Mouse (Mus musculus) adrenal gland, postnatal 14 days (tissue): Measurements from ENCODE around the gene Cylc1. TPM values are rescaled to one million over a fixed set of nuclear protein-coding genes. Genes with fewer than 3 reads are reported as not detected.

Experiments
- DNase-seq: peaks from one replicate; pipeline ENCODE4 v3.0.0; 2021; ENCODE audit warnings: mixed read lengths
- long read RNA-seq, 2 experiments: library from polyadenylated mRNA; stranded (forward); transcript quantifications; one replicate each; pipeline ENCODE4 v2.0.0; 2021
- total RNA-seq: library from RNA; stranded (reverse); gene quantifications from 2 replicates; pipeline ENCODE4 v1.2.3, GENCODE M21; 2021

Cylc1 gene
- not detected in 2 replicates for total RNA-seq
- long read RNA-seq, experiment 1, result 0 reads
- long read RNA-seq, experiment 2, result 0 reads

DNA sequence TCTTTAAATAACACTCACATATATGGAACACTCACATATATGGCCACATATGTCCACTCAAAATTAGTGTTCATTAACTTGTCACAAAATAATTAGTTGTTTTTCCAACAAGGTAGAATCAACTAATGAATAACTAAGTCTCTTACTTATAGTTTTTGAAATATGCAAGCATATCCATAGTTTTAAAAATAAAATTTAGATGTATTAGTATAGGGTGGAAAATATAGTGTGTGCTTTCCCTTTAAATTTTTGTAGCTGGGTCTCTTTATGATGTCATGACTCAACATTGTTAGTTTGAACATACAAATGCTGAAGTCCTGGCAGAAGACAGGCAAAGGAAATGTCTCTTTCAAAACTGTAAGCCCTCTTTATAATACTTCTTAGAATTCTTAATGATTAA lies at the start of gene Cylc1:
TSS of gene Cylc1 (plus strand) at position 301 of the 400 bp plus-strand sequence.
- no peak for DNase-seq

DNA sequence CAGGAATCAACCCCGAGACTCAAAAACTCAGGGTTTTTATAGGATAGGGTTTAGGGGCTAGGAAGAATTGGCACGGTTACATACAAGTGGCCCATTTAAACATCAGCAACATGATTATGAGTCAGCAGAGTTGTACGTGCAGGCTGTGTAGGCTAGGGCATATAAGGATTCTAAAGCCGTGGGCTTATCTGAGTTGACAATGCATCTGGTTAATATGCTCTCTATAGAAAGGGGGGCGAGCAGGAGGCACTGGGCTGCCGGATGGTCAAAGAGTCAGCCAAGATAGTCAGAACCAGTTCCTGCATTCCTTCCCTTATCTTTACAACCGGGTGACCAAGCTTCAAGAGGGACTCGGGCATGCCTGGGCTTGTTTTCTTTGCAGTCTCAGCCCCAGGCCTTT lies 31.5 kb upstream of the Cylc1 start:
- no peak for DNase-seq

DNA sequence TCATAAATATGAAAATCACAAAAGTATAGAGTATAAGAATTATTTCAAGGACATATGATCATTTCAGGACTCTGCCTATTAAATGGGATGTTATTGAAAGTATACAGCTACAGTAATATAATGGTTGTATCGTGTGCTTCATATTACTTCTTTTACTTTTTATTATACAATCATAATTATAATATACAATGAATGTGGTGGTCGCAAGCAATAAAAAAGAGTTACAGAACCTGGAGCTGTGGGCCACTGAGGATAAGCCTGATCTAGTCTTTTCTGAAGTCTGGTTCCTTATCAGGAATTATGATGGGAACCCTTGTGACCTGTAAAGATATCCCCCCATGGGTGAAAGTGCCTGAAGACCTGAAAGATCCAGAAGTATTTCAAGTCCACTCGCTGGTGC lies 57.8 kb downstream of the Cylc1 start, which contains the start of gene Gm10112:
TSS of gene Gm10112 (plus strand) at position 301 of the 400 bp plus-strand sequence.
- no peak for DNase-seq

Other genes with a start within 250 kb of the Cylc1 start
- gene Gm10112, start 57.9 kb downstream of the Cylc1 start, total RNA-seq, result not detected in 2 replicates